Mouse (Mus musculus): Measurements from ENCODE around the gene Hpca. TPM values are rescaled to one million over a fixed set of nuclear protein-coding genes. Genes with fewer than 3 reads are reported as not detected.
A peak's percentile ranks its signal among the peaks of the same experiment; 100 is the strongest.

Gene Hpca
- polyA plus RNA-seq, 1 experiment from 2014 or later: 3.6 TPM

GRCm38 (mm10) chr4:129119708-129120107 lies 2.1 kb downstream of the Hpca start:
- Histone ChIP-seq H3K36me3 (no peaks in the 10 kb centered on the region), H3K4me1 (peaks cover 24% of the 10 kb centered on the region), H3K4me3 (no peak overlapping the region), H3K9ac (replicated peaks) (no peak overlapping the region), H3K27me3 (peaks cover 75% of the 10 kb centered on the region), H3K4me2 (replicated peaks) (no peak overlapping the region), H3K27ac (replicated peaks) (no peak overlapping the region), H3K9me3 (no peaks in the 10 kb centered on the region)
- ATAC-seq (ENCODE audit: low FRiP score, low read depth): no peak
- WGBS: 77% methylated on average over 10 of the region's 10 CpGs

- Histone ChIP-seq H3K4me3 (no peak overlapping the region), H3K27ac (replicated peaks) (no peak overlapping the region), H3K4me1 (peaks cover 31% of the 10 kb centered on the region), H3K36me3 (no peaks in the 10 kb centered on the region), H3K9ac (replicated peaks) (no peak overlapping the region), H3K9me3 (no peaks in the 10 kb centered on the region), H3K27me3 (peaks cover 61% of the 10 kb centered on the region), H3K4me2 (replicated peaks) (no peak overlapping the region)
- ATAC-seq (ENCODE audit: low FRiP score, low read depth): no peak
- 88% methylated on average over 14 of the region's 14 CpGs for WGBS
Observed at GRCm38 (mm10) chr4:129117720-129118510, 3.9 kb downstream of the Hpca start.

- no peak overlapping the region for H3K4me3 ChIP-seq
- H3K27me3 ChIP-seq: peaks cover 55% of the 10 kb centered on the region
- H3K9me3 ChIP-seq: no peaks in the 10 kb centered on the region
- H3K4me2 ChIP-seq (replicated peaks): no peak overlapping the region
- no peak overlapping the region for H3K27ac ChIP-seq (replicated peaks)
- WGBS: 90% methylated on average over 8 of the region's 8 CpGs
- no peaks in the 10 kb centered on the region for H3K36me3 ChIP-seq
- H3K9ac ChIP-seq (replicated peaks): no peak overlapping the region
- ATAC-seq (ENCODE audit: low FRiP score, low read depth): no peak
- peaks cover 28% of the 10 kb centered on the region for H3K4me1 ChIP-seq
Observed at GRCm38 (mm10) chr4:129116703-129117102, 5.1 kb downstream of the Hpca start.

GRCm38 (mm10) chr4:129113083-129113988 lies 8.5 kb downstream of the Hpca start:
- peak; percentile 92 for ATAC-seq (ENCODE audit: low FRiP score, low read depth)
- WGBS: 31% methylated on average over 28 of the region's 28 CpGs
- H3K9ac ChIP-seq (replicated peaks): no peak overlapping the region
- H3K9me3 ChIP-seq: no peaks in the 10 kb centered on the region
- no peak overlapping the region for H3K4me3 ChIP-seq
- 0 out of 2 replicates have a peak overlapping the region, but pooled peaks have one; percentile 13 for H3K4me2 ChIP-seq (replicated peaks)
- peak overlapping the region; percentile 52; the same call in 1 of the 2 replicates for H3K27ac ChIP-seq (replicated peaks)
- H3K4me1 ChIP-seq: peaks cover 14% of the 10 kb centered on the region
- peaks cover 25% of the 10 kb centered on the region for H3K27me3 ChIP-seq
- H3K36me3 ChIP-seq: no peaks in the 10 kb centered on the region

- ATAC-seq (ENCODE audit: low FRiP score, low read depth): no peak
- Histone ChIP-seq H3K27me3 (peaks cover 33% of the 10 kb centered on the region), H3K4me1 (peaks cover 14% of the 10 kb centered on the region), H3K4me2 (replicated peaks) (no peak overlapping the region), H3K9me3 (no peaks in the 10 kb centered on the region), H3K36me3 (no peaks in the 10 kb centered on the region), H3K4me3 (no peak overlapping the region), H3K9ac (replicated peaks) (no peak overlapping the region), H3K27ac (replicated peaks) (no peak overlapping the region)
- 73% methylated on average over 9 of the region's 13 CpGs for WGBS
Observed at GRCm38 (mm10) chr4:129112231-129112630, 9.6 kb downstream of the Hpca start.

GRCm38 (mm10) chr4:129111350-129111749 lies 10.5 kb downstream of the Hpca start:
- no peak overlapping the region for H3K27ac ChIP-seq (replicated peaks)
- ATAC-seq (ENCODE audit: low FRiP score, low read depth): no peak
- 63% methylated on average over 11 of the region's 11 CpGs for WGBS
- H3K9ac ChIP-seq (replicated peaks): no peak overlapping the region
- peaks cover 33% of the 10 kb centered on the region for H3K27me3 ChIP-seq
- H3K36me3 ChIP-seq: no peaks in the 10 kb centered on the region
- H3K4me3 ChIP-seq: no peak overlapping the region
- peaks cover 15% of the 10 kb centered on the region for H3K4me1 ChIP-seq
- H3K4me2 ChIP-seq (replicated peaks): no peak overlapping the region
- no peaks in the 10 kb centered on the region for H3K9me3 ChIP-seq

GRCm38 (mm10) chr4:129110804-129111203 lies 11.0 kb downstream of the Hpca start:
- Histone ChIP-seq H3K4me2 (replicated peaks) (no peak overlapping the region), H3K27me3 (peaks cover 35% of the 10 kb centered on the region), H3K36me3 (no peaks in the 10 kb centered on the region), H3K9me3 (no peaks in the 10 kb centered on the region), H3K4me3 (no peak overlapping the region), H3K4me1 (peaks cover 20% of the 10 kb centered on the region), H3K9ac (replicated peaks) (no peak overlapping the region), H3K27ac (replicated peaks) (no peak overlapping the region)
- ATAC-seq (ENCODE audit: low FRiP score, low read depth): no peak
- WGBS: 87% methylated on average over 6 of the region's 6 CpGs

- H3K4me3 ChIP-seq: no peak overlapping the region
- ATAC-seq (ENCODE audit: low FRiP score, low read depth): no peak
- no peaks in the 10 kb centered on the region for H3K9me3 ChIP-seq
- no peak overlapping the region for H3K27ac ChIP-seq (replicated peaks)
- H3K36me3 ChIP-seq: no peaks in the 10 kb centered on the region
- H3K4me1 ChIP-seq: peaks cover 17% of the 10 kb centered on the region
- WGBS: 91% methylated on average over 7 of the region's 7 CpGs
- H3K27me3 ChIP-seq: peaks cover 53% of the 10 kb centered on the region
- H3K4me2 ChIP-seq (replicated peaks): no peak overlapping the region
- no peak overlapping the region for H3K9ac ChIP-seq (replicated peaks)
Observed at GRCm38 (mm10) chr4:129108624-129109023, 13.2 kb downstream of the Hpca start.

GRCm38 (mm10) chr4:129107348-129107899 lies 14.4 kb downstream of the Hpca start:
- H3K9me3 ChIP-seq: no peaks in the 10 kb centered on the region
- H3K9ac ChIP-seq (replicated peaks): no peak overlapping the region
- ATAC-seq (ENCODE audit: low FRiP score, low read depth): no peak
- H3K27ac ChIP-seq (replicated peaks): no peak overlapping the region
- no peak overlapping the region for H3K4me2 ChIP-seq (replicated peaks)
- H3K4me3 ChIP-seq: no peak overlapping the region
- no peaks in the 10 kb centered on the region for H3K36me3 ChIP-seq
- 70% methylated on average over 10 of the region's 10 CpGs for WGBS
- H3K27me3 ChIP-seq: peaks cover 59% of the 10 kb centered on the region
- H3K4me1 ChIP-seq: peaks cover 11% of the 10 kb centered on the region; the same call in 1 of the 2 replicates

- Histone ChIP-seq H3K36me3 (no peaks in the 10 kb centered on the region), H3K4me2 (replicated peaks) (no peak overlapping the region), H3K27me3 (peaks cover 54% of the 10 kb centered on the region), H3K4me1 (peaks cover 11% of the 10 kb centered on the region; the same call in 1 of the 2 replicates), H3K27ac (replicated peaks) (no peak overlapping the region), H3K4me3 (no peak overlapping the region), H3K9me3 (no peaks in the 10 kb centered on the region), H3K9ac (replicated peaks) (no peak overlapping the region)
- ATAC-seq (ENCODE audit: low FRiP score, low read depth): no peak
- WGBS: 14% methylated on average over 9 of the region's 9 CpGs
Observed at GRCm38 (mm10) chr4:129106073-129106472, 15.8 kb downstream of the Hpca start.

GRCm38 (mm10) chr4:129105356-129105755 lies 16.5 kb downstream of the Hpca start, which contains the start of gene Tmem54:
Gene Tmem54 (plus strand): TSS chr4:129105548.
- H3K27ac ChIP-seq (replicated peaks): no peak within 1 kb of the TSS
- peaks cover 54% of the 10 kb centered on the region for H3K27me3 ChIP-seq
- peaks cover 11% of the 10 kb centered on the region; the same call in 1 of the 2 replicates for H3K4me1 ChIP-seq
- H3K9me3 ChIP-seq: no peaks in the 10 kb centered on the region
- no peaks in the 10 kb centered on the region for H3K36me3 ChIP-seq
- H3K4me3 ChIP-seq: peak within 1 kb of the TSS; percentile 31
- peak within 1 kb of the TSS; percentile 47 for H3K4me2 ChIP-seq (replicated peaks)
- H3K9ac ChIP-seq (replicated peaks): peak within 1 kb of the TSS; percentile 46; the same call in 1 of the 2 replicates
- ATAC-seq (ENCODE audit: low FRiP score, low read depth): no peak
- 2% methylated on average over 35 of the region's 40 CpGs for WGBS

All from midbrain, embryonic 12.5 days (tissue).